Mouse (Mus musculus): ENCODE measurements around the gene Pex1.

DNA sequence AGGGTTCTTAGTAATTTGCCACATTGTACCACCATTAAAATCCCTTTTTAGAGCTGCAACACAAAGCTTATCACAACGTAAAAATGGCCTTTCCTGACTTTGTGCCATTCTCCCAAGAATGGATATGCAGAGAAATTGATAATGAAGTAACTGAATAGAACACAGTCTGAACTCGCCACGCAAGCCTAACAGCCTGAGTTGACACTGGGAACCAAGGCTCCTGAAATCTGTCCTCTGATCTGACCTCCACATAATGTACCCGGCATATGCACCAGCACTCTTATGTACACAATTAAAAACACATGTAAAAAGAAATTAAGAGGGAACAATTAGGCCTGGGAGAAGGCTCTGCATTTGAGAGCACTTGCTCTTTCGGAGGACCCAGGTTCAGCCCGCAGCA, 49.5 kb downstream of the Pex1 start:
- TF ChIP-seq CTCF (IDR thresholded peaks at IDR 0.05; ENCODE audit: low read depth): no peak
- no peak for TF ChIP-seq EP300 (IDR thresholded peaks at IDR 0.05; ENCODE audit: low read depth)
